Mouse (Mus musculus) bone marrow macrophage, adult 2 months (primary cell): Measurements from ENCODE around the gene Tmem176a. TPM values are rescaled to one million over a fixed set of nuclear protein-coding genes. Genes with fewer than 3 reads are reported as not detected.

Experiments used
- H3K27ac ChIP-seq: 2 replicates; pipeline ENCODE4 v1.5.1; 2012; ENCODE audit warnings: low read depth, low read length; ENCODE audit not compliant: insufficient read depth
- H3K4me1 ChIP-seq: 2 replicates; pipeline ENCODE4 v1.6.1; 2012; ENCODE audit warnings: low read length; ENCODE audit not compliant: control insufficient read depth, insufficient read depth
- H3K4me3 ChIP-seq: 2 replicates; pipeline ENCODE4 v1.5.1; 2012; ENCODE audit warnings: mild to moderate bottlenecking, low read length, moderate library complexity; ENCODE audit not compliant: insufficient read depth
- CTCF ChIP-seq: IDR thresholded peaks from 2 replicates; pipeline ENCODE4 v1.5.1; 2012; ENCODE audit warnings: low read depth, mild to moderate bottlenecking, low read length, moderate library complexity
- POLR2A ChIP-seq: IDR thresholded peaks from 2 replicates; pipeline ENCODE4 v1.6.1; 2012; ENCODE audit warnings: mild to moderate bottlenecking, low read depth, low read length, borderline replicate concordance
- polyA plus RNA-seq: library from polyadenylated mRNA; stranded (reverse); fragments of >200 nt; gene quantifications from 2 replicates; pipeline ENCODE4 v1.2.4, GENCODE M21; 2012; ENCODE audit not compliant: missing spikeins, insufficient read depth, insufficient read length

Gene Tmem176a
- polyA plus RNA-seq, 1 experiment, result 481 TPM

- H3K4me1 ChIP-seq, result no peaks in the 10 kb centered on the region
- H3K27ac ChIP-seq, result no peak overlapping the region
- H3K4me3 ChIP-seq, result no peak overlapping the region
- TF ChIP-seq POLR2A (no peak), CTCF (no peak)
Observed at GRCm38 (mm10) chr6:48875515-48875914, 34.8 kb downstream of the Tmem176a start.

- H3K4me1 ChIP-seq, result no peaks in the 10 kb centered on the region
- no peak overlapping the region for H3K4me3 ChIP-seq
- no peak overlapping the region for H3K27ac ChIP-seq
- TF ChIP-seq POLR2A, result no peak
- no peak for TF ChIP-seq CTCF
Observed at GRCm38 (mm10) chr6:48876510-48877135, 35.9 kb downstream of the Tmem176a start.

GRCm38 (mm10) chr6:48894203-48894602 lies 53.5 kb downstream of the Tmem176a start:
- Histone ChIP-seq H3K4me3 (no peak overlapping the region), H3K4me1 (no peaks in the 10 kb centered on the region), H3K27ac (no peak overlapping the region)
- TF ChIP-seq CTCF, result no peak
- TF ChIP-seq POLR2A, result no peak

- TF ChIP-seq POLR2A (no peak), CTCF (no peak)
Observed at GRCm38 (mm10) chr6:48894938-48895818, 54.5 kb downstream of the Tmem176a start.

GRCm38 (mm10) chr6:48895941-48896340 lies 55.2 kb downstream of the Tmem176a start:
- H3K27ac ChIP-seq, result no peak overlapping the region
- TF ChIP-seq POLR2A (no peak), CTCF (no peak)

More at GRCm38 (mm10) chr6:48894938-48895818, 54.5 kb downstream of the Tmem176a start:
- Histone ChIP-seq H3K4me3 (no peak overlapping the region), H3K27ac (no peak overlapping the region), H3K4me1 (no peaks in the 10 kb centered on the region)

More at GRCm38 (mm10) chr6:48895941-48896340, 55.2 kb downstream of the Tmem176a start:
- no peaks in the 10 kb centered on the region for H3K4me1 ChIP-seq
- H3K4me3 ChIP-seq, result no peak overlapping the region

Other genes starting within 250 kb of the Tmem176a start
- 10.7 and 13.3 TPM in 2 replicates for gene Repin1, start 247.0 kb upstream of the Tmem176a start, polyA plus RNA-seq
- not detected in 2 replicates for gene Gm44965, start 247.0 kb upstream of the Tmem176a start, polyA plus RNA-seq
- gene Zfp775, start 238.9 kb upstream of the Tmem176a start, polyA plus RNA-seq, result 2.9 TPM in 2 replicates
- 0.15 TPM in 1 of 2 replicates, not detected in the other for gene AI854703, start 214.2 kb upstream of the Tmem176a start, polyA plus RNA-seq
- not detected in 2 replicates for gene Gimap8, start 193.7 kb upstream of the Tmem176a start, polyA plus RNA-seq
- not detected in 2 replicates for gene Gimap9, start 164.8 kb upstream of the Tmem176a start, polyA plus RNA-seq
- 0.40 TPM in 1 of 2 replicates, not detected in the other for gene Gimap4, start 156.4 kb upstream of the Tmem176a start, polyA plus RNA-seq
- 0.46 TPM in 1 of 2 replicates, not detected in the other for gene Gimap6, start 132.7 kb upstream of the Tmem176a start, polyA plus RNA-seq
- not detected in 2 replicates for gene Gm28053, start 122.3 kb upstream of the Tmem176a start, polyA plus RNA-seq
- not detected in 2 replicates for gene Gimap7, start 122.3 kb upstream of the Tmem176a start, polyA plus RNA-seq
- not detected in 2 replicates for gene Gimap1, start 101.9 kb upstream of the Tmem176a start, polyA plus RNA-seq
- gene Gimap5, start 94.7 kb upstream of the Tmem176a start, polyA plus RNA-seq, result not detected in 2 replicates
- not detected in 2 replicates for gene Gimap3, start 70.1 kb upstream of the Tmem176a start, polyA plus RNA-seq
- gene Tmem176b, start 577 bp downstream of the Tmem176a start, polyA plus RNA-seq, result 992 and 1,024 TPM in 2 replicates
- gene Aoc1, start 32.0 kb downstream of the Tmem176a start, polyA plus RNA-seq, result not detected in 2 replicates
- not detected in 2 replicates for gene 1600015I10Rik, start 89.0 kb downstream of the Tmem176a start, polyA plus RNA-seq
- gene Doxl2, start 134.0 kb downstream of the Tmem176a start, polyA plus RNA-seq, result not detected in 2 replicates
- not detected in 2 replicates for gene Svs1, start 145.9 kb downstream of the Tmem176a start, polyA plus RNA-seq
- gene Gpnmb, start 195.6 kb downstream of the Tmem176a start, polyA plus RNA-seq, result 3,378 and 3,910 TPM in 2 replicates
- gene Malsu1, start 232.9 kb downstream of the Tmem176a start, polyA plus RNA-seq, result 27.5 and 33.2 TPM in 2 replicates